Mouse (Mus musculus): ENCODE data around the gene Fry.

The Fry gene

DNA sequence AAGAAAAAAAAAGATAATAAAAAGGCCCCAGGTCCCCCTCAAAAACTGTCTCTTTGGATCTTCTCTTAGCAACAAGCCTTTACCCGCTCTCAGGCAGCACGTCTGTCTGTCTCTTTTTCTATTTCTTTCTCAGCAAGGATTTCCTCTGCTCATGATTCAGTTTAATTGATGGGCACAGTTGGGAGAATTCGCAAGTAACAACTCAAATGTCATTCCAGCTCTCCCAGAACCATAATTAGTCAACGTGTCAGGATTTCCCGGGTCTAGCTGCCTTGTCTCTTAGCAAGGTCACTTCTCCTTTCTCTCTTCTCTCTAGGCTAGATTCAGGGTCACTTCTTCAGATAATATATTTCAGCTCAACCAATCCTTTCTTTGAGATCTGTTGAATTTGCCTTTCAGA is 110.6 kb downstream of the Fry start:
- peak; percentile 9 for DNase-seq

- DNase-seq = peak; percentile 4
Observed at GRCm38 (mm10) chr5:150229776-150230175, 111.3 kb downstream of the Fry start.

DNA sequence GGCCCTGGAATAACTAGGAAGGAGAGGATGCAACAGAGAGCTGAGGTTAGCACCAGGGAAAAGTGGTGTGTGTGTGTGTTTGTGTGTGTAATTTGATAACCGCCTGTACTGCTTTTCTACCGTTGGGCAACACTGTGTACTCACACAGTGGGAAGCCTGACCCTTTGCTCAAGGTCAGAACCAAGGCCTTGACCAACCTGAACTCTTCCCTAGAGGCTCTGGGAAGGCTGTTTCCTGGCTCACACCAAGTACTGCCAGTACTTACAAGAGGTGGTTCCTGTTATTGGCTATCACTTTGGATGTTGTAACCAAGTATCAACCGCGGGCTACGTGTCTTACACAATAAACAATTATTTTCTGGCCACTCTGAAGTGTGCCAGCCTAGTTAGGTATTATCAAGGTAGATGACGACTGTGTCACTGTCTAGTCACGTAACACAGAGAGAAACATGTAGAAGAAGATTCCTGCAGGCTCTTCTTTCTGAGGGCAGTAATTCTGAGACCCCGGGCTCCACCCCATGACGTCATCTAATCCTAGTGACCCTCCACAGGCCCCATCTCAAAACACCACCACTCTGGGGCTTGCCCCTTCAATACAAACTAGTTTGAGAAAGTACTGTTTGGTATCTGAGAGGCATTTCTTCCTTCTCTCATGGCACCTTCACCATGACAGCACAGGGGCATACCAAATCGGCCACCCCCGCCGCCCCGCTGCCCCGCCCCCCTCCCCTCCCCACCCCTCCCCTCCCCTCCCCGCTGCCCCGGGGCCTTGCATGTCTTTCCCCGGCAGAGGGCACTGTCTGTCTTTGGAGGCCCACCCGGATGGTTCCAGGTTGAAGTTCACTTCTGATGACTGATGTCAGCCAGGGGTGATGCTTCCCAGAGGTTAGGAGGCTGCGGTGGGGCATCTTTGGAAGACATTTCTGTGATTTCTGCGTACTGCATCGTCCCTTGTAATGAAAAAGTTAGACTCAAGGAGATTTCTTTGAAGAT is 114.0 kb downstream of the Fry start:
- DNase-seq = peak; percentile 94

- DNase-seq = peak; percentile 97
Observed at GRCm38 (mm10) chr5:150233154-150233886, 114.9 kb downstream of the Fry start.

DNA sequence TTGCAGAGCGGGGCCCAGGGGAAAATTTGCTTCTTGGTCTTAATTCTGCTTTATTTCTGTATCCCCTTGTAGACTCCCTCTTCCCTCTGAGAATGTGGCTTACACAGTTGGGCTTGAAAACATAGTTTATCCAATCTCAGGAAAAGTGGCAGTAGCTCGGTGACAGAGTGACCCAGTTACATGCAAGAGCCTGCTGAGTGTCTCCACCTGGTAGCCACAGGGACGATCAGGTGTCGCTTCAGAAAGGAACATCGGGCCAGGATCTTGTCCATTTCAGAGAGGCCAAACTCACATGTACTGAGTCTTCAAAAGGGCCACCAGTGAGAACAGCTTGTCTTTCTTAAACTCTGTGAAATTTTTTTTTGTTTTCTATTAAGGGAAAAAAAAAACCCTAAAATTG is 117.5 kb downstream of the Fry start:
- peak; percentile 46 for DNase-seq

GRCm38 (mm10) chr5:150236597-150236996 is 118.2 kb downstream of the Fry start:
- no peak for DNase-seq

GRCm38 (mm10) chr5:150241638-150242037 is 123.2 kb downstream of the Fry start:
- peak; percentile 53 for DNase-seq

DNA sequence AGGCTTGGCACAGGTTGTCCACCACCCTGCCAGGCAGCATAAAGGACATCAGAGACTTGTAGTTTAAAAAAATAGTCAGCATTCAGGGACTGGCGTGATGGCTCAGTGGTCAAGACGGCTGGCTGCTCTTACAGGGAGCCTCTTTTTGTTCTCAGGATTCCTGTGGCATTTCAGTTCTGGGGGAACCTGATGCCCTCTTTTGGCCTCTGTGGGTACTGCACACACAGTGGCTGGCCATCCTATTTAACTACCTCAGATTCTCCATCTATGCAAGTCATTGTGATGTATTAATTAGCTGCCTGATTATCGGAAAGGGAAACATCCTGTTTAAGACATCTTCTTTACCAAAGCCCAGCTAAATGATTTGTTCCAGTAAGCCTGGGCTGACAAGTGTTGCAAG is 128.3 kb downstream of the Fry start:
- DNase-seq = no peak

DNA sequence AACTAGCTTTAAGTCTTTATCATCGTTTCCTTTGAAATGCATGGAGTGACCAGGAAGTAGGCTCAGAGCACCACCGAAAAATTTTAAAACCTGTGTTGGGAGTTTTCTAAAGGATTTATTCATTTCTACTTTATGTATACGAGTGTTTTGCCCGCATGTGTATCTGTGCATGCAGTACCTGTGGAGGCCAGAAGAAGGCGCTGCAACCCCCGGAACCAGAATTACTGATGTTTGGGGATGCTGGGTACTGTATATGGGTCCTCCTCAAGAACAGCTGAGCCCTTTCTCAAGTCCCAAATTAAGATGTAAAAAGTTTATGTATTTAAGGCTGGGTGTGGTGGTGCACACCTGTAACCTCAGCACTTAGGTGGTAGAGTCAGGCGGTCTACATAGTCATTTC is 139.3 kb downstream of the Fry start:
- no peak for DNase-seq

GRCm38 (mm10) chr5:150259191-150260053 is 141.0 kb downstream of the Fry start:
- peak; percentile 97 for DNase-seq

- DNase-seq = no peak
Observed at GRCm38 (mm10) chr5:150260054-150260386, 141.6 kb downstream of the Fry start.

- DNase-seq = no peak
Observed at GRCm38 (mm10) chr5:150261361-150261760, 142.9 kb downstream of the Fry start.

GRCm38 (mm10) chr5:150262046-150262716 is 143.7 kb downstream of the Fry start:
- DNase-seq = peak; percentile 89

DNA sequence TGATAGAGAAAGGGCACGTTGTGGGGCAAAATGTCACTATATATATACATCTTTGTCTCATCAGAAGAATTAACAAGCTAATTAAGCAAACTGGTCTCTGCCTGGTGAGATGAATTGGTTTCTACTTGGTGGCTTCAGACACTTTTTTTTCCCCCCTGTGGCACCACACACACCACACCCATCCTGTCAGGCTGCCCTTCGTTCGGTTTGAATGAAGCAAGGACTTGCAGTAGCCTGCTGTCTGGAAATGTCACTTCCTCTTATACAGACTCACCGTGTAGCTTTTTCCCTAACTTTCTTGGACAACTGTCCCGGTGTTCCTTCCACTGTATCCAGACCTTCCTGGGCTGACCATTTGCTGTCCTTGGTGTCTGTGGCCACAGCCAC is 144.3 kb downstream of the Fry start:
- DNase-seq = peak; percentile 95

DNA sequence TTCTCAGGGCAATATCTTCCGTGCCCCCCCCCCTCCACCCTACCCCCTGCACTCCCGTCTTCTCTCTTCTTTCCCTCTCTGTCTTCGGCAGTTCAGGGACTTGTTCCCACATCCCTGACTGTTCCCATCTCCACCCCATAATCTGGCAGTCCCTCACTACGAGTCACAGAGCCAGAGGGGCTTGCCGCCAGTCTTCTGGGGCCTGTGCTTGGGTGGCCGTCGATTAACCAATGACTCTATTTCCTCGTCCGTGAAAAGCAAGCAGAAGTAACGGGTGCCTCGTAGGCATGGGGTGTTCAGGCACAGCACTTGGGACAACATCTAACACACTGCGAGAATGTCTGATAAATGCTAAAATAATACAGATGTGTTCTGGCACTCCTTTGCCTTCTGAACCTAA is 144.7 kb downstream of the Fry start:
- peak; percentile 96 for DNase-seq

- DNase-seq = peak; percentile 91
Observed at GRCm38 (mm10) chr5:150263656-150264055, 145.2 kb downstream of the Fry start.

GRCm38 (mm10) chr5:150265005-150265404 is 146.6 kb downstream of the Fry start:
- DNase-seq = no peak

GRCm38 (mm10) chr5:150265953-150266352 is 147.5 kb downstream of the Fry start:
- DNase-seq = no peak

- DNase-seq = no peak
Observed at GRCm38 (mm10) chr5:150268261-150268660, 149.8 kb downstream of the Fry start.

GRCm38 (mm10) chr5:150270468-150270867 is 152.0 kb downstream of the Fry start:
- DNase-seq = no peak

- DNase-seq = no peak
Observed at GRCm38 (mm10) chr5:150272173-150272572, 153.7 kb downstream of the Fry start.

DNA sequence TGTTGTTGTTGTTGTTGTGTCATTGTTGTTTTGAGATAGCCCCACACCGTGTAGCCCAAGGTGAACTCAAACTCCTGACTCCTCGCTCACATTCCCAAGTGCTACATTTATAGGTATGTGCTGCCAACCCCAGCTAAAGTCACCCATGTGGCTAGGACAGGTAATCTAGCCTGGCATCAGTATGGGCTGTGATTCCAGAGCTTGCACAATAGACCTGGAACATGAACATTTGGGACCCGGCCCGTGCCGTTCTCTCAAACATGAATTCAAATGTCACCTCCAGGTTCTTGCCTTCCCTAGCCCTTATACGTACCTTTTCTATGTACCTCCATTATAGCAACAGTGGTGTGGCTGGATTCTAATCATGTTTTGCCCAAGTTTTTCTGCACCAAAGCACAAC is 156.9 kb downstream of the Fry start:
- DNase-seq = no peak
